Mouse (Mus musculus) thymus, adult 2 months (tissue): Measurements from ENCODE around the gene Efna2. TPM values are rescaled to one million over a fixed set of nuclear protein-coding genes. Genes with fewer than 3 reads are reported as not detected.

ENCODE experiments used
- DNase-seq: peaks from one replicate; pipeline ENCODE4 v3.0.0; 2021
- H3K27ac ChIP-seq: fragments of 200-500 bp; 2 replicates; pipeline ENCODE4 v1.5.1; 2012; ENCODE audit warnings: low read length, control low read depth; ENCODE audit not compliant: control insufficient read depth, insufficient read depth
- H3K27me3 ChIP-seq: fragments of 200-500 bp; 2 replicates; pipeline ENCODE4 v1.6.1; 2012; ENCODE audit warnings: mild to moderate bottlenecking, low read length, moderate library complexity, mixed read lengths; ENCODE audit not compliant: control insufficient read depth, insufficient read depth
- H3K36me3 ChIP-seq: fragments of 200-500 bp; 2 replicates; pipeline ENCODE4 v1.6.1; 2012; ENCODE audit warnings: mild to moderate bottlenecking, low read length, moderate library complexity; ENCODE audit not compliant: control insufficient read depth, insufficient read depth
- H3K4me1 ChIP-seq: fragments of 200-500 bp; replicated peaks from 2 replicates; pipeline ENCODE4 v1.6.1; 2012; ENCODE audit warnings: low read length; ENCODE audit not compliant: control insufficient read depth, insufficient read depth
- H3K4me3 ChIP-seq: fragments of 200-500 bp; 2 replicates; pipeline ENCODE4 v1.5.1; 2012; ENCODE audit warnings: mild to moderate bottlenecking, low read length, control low read depth, moderate library complexity; ENCODE audit not compliant: control insufficient read depth, insufficient read depth
- CTCF ChIP-seq: fragments of 200-500 bp; IDR thresholded peaks from 2 replicates; pipeline ENCODE4 v1.5.1; 2012; ENCODE audit warnings: mild to moderate bottlenecking, control low read depth, low read length, moderate library complexity, borderline replicate concordance; ENCODE audit not compliant: control insufficient read depth, poor library complexity, insufficient read depth; ENCODE audit errors: extremely low read depth
- POLR2A ChIP-seq: fragments of 200-500 bp; IDR thresholded peaks from 2 replicates; pipeline ENCODE4 v1.6.1; 2012; ENCODE audit warnings: mild to moderate bottlenecking, low read length, control low read depth, moderate library complexity; ENCODE audit not compliant: control insufficient read depth, poor library complexity, insufficient read depth; ENCODE audit errors: extremely low read depth
- WGBS: fragments of 180-500 bp; shearing (Covaris S2); methylation state at CpG from one replicate; pipeline ENCODE4 v1.1.7; 2018; 5-methylcytosine and 5-hydroxymethylcytosine counted together
- polyA plus RNA-seq: library from polyadenylated mRNA; depleted of rRNA; stranded (reverse); fragments of >200 nt; gene quantifications from 2 replicates; pipeline ENCODE4 v1.2.3, GENCODE M21; 2012

Gene Efna2
- polyA plus RNA-seq, 1 experiment: 3.6 TPM

- H3K4me1 ChIP-seq: no peaks in the 10 kb centered on the region
These were observed 17.7 kb downstream of the Efna2 start for GRCm38 (mm10) chr10:80196778-80197581.

GRCm38 (mm10) chr10:80199440-80200008, 20.2 kb downstream of the Efna2 start:
- H3K4me1 ChIP-seq: no peaks in the 10 kb centered on the region
- DNase-seq: peak; percentile 85
- peak; percentile 80; the same call in 1 of the 2 replicates for TF ChIP-seq CTCF
- TF ChIP-seq POLR2A: no peak
- 49% methylated on average over 3 of the region's 3 CpGs for WGBS
- H3K4me3 ChIP-seq: no peak overlapping the region
- no peaks in the 10 kb centered on the region for H3K27me3 ChIP-seq
- H3K27ac ChIP-seq: no peak overlapping the region
- H3K36me3 ChIP-seq: no peaks in the 10 kb centered on the region

More at GRCm38 (mm10) chr10:80196778-80197581, 17.7 kb downstream of the Efna2 start:
- Histone ChIP-seq H3K36me3 (no peaks in the 10 kb centered on the region), H3K4me3 (no peak overlapping the region), H3K27ac (no peak overlapping the region), H3K27me3 (no peaks in the 10 kb centered on the region; the same call in 1 of the 2 replicates)
- WGBS: 90% methylated on average over 33 of the region's 33 CpGs
- no peak for TF ChIP-seq POLR2A
- no peak for TF ChIP-seq CTCF
- DNase-seq: no peak

DNA sequence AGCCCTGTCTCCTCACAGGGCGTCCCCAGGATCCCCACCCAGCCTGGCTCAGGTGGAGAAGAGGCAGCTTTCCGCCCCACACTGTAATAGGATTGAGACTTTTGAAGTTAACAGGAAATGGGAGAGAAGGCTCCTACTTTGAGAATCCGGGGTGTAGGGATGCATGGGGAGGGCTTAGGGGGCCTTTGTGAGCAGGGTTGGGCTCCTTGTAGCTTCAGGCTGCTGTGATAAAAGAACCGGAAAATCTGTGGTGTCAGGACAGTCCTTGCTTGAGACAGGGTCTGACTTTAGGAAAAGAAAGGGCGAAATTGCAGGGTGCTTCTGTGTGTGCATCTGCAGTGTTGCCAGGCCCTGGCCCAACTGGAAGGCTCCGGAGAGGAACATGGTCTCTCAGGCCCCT, 21.2 kb downstream of the Efna2 start:
- Histone ChIP-seq H3K4me3 (no peak overlapping the region), H3K27me3 (no peaks in the 10 kb centered on the region), H3K27ac (no peak overlapping the region), H3K36me3 (no peaks in the 10 kb centered on the region), H3K4me1 (no peaks in the 10 kb centered on the region)
- no peak for DNase-seq
- TF ChIP-seq CTCF: no peak
- no peak for TF ChIP-seq POLR2A
- 85% methylated on average over 6 of the region's 6 CpGs for WGBS

DNA sequence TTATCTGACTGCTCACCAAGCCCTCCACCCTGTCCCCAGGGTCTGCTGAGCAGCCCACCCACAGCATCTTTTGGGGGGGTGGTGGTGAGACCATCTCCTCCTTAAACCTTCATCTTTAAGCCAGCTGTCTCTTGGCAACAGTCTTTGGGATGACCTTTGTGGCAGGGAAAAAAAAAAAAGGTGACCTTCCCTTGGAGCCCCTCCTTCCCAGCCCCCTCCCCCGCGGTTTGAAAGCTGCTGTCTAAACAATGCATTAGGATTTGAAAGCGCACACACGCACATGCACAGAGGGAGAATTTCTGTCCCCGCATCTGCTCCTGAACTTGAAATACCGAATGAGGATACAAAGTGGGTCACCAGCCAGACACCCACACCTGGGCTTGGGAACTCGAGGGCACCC, 24.8 kb downstream of the Efna2 start:
- Histone ChIP-seq H3K27me3 (no peaks in the 10 kb centered on the region), H3K4me3 (no peak overlapping the region), H3K36me3 (no peaks in the 10 kb centered on the region), H3K27ac (no peak overlapping the region), H3K4me1 (no peaks in the 10 kb centered on the region)
- WGBS: 79% methylated on average over 7 of the region's 7 CpGs
- DNase-seq: no peak
- TF ChIP-seq POLR2A: no peak
- no peak for TF ChIP-seq CTCF

DNA sequence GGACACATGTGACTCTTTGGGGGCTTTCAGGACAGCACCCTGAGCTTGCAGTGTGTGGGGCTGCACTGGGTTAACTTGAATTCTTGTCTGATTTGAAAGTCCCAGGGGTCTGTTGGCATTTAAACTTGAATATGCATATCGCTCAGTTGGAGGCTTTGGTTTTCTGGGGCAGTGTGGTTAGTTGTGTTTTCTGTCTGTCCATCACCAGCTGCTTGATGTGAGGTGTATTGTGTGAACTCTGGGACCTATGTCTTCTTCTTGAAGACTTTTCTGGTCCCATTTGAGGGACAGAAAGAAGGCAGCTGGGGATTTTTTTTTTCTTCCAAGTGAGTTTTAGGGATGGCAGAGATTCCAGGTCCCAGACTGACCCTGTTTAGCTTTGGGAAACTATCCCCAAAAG, 27.9 kb downstream of the Efna2 start:
- Histone ChIP-seq H3K27ac (no peak overlapping the region), H3K4me1 (peaks cover under 1% of the 10 kb centered on the region; the same call in 1 of the 2 replicates), H3K36me3 (no peaks in the 10 kb centered on the region), H3K4me3 (no peak overlapping the region), H3K27me3 (no peaks in the 10 kb centered on the region)
- DNase-seq: no peak
- TF ChIP-seq POLR2A (no peak), CTCF (no peak)
- 95% methylated on average over 1 of the region's 1 CpGs for WGBS

GRCm38 (mm10) chr10:80207676-80208075, 28.4 kb downstream of the Efna2 start:
- TF ChIP-seq POLR2A: no peak
- no peak overlapping the region for H3K27ac ChIP-seq
- WGBS: 92% methylated on average over 10 of the region's 10 CpGs
- no peak overlapping the region for H3K4me3 ChIP-seq
- no peaks in the 10 kb centered on the region for H3K27me3 ChIP-seq
- H3K4me1 ChIP-seq: peaks cover 3% of the 10 kb centered on the region; the same call in 1 of the 2 replicates
- no peak for DNase-seq
- no peaks in the 10 kb centered on the region for H3K36me3 ChIP-seq

DNA sequence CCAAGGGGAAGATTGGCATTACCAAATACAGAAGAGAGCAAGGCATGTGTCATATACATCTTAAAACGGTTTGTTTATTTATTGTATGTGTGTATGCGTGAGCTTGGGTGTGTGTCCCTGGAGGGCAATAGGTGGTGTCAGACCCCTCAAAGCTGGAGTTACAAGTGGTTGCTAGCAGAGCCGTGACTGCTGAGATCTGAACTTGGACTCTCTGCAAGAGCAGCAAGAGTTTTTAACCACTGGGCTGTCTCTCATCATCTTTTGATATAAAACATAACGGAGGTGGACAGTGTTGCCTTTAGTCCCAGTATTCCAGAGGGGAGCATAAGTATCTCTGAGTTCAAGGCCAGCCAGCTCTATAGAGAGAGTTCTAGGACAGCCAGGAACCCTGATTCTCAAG, 29.0 kb downstream of the Efna2 start:
- DNase-seq: no peak
- Histone ChIP-seq H3K4me3 (no peak overlapping the region), H3K27ac (no peak overlapping the region), H3K27me3 (no peaks in the 10 kb centered on the region), H3K36me3 (no peaks in the 10 kb centered on the region), H3K4me1 (peaks cover 3% of the 10 kb centered on the region; the same call in 1 of the 2 replicates)
- no peak for TF ChIP-seq CTCF
- no peak for TF ChIP-seq POLR2A
- 96% methylated on average over 4 of the region's 4 CpGs for WGBS
